Mouse (Mus musculus) right cerebral cortex, postnatal 10 days (tissue): ENCODE results near the gene Gmds.

Source experiments
- DNase-seq, 2 experiments: peaks; one replicate each; pipeline ENCODE4 v3.0.0; 2021; ENCODE audit warnings: low spot score in 2 of 2

Gmds gene

GRCm38 (mm10) chr13:32026226-32026975 lies 312.1 kb downstream of the Gmds start:
- no peak for DNase-seq

GRCm38 (mm10) chr13:32024822-32025221 lies 313.7 kb downstream of the Gmds start:
- DNase-seq: no peak

GRCm38 (mm10) chr13:32020455-32021249 lies 317.9 kb downstream of the Gmds start:
- DNase-seq: no peak

GRCm38 (mm10) chr13:32019256-32019620 lies 319.3 kb downstream of the Gmds start:
- no peak for DNase-seq

GRCm38 (mm10) chr13:32018518-32019255 lies 319.9 kb downstream of the Gmds start:
- DNase-seq: peak; percentile 64 to 69

GRCm38 (mm10) chr13:32008802-32009201 lies 329.7 kb downstream of the Gmds start:
- no peak for DNase-seq

- DNase-seq: no peak
Measured at GRCm38 (mm10) chr13:32008116-32008641, 330.4 kb downstream of the Gmds start.

- no peak for DNase-seq
Measured at GRCm38 (mm10) chr13:31993391-31993790, 345.1 kb downstream of the Gmds start.

- no peak for DNase-seq
Measured at GRCm38 (mm10) chr13:31992409-31993201, 345.9 kb downstream of the Gmds start.

GRCm38 (mm10) chr13:31981198-31981597 lies 357.3 kb downstream of the Gmds start:
- DNase-seq: no peak

GRCm38 (mm10) chr13:31978126-31978525 lies 360.4 kb downstream of the Gmds start:
- DNase-seq: no peak

GRCm38 (mm10) chr13:31974751-31975479 lies 363.6 kb downstream of the Gmds start:
- DNase-seq: no peak

- no peak for DNase-seq
Measured at GRCm38 (mm10) chr13:31971040-31971501, 367.5 kb downstream of the Gmds start.

- DNase-seq: no peak
Measured at GRCm38 (mm10) chr13:31968272-31968671, 370.3 kb downstream of the Gmds start.

- no peak for DNase-seq
Measured at GRCm38 (mm10) chr13:31966931-31967532, 371.5 kb downstream of the Gmds start.

GRCm38 (mm10) chr13:31960514-31960913 lies 378.0 kb downstream of the Gmds start:
- DNase-seq: no peak

GRCm38 (mm10) chr13:31958346-31959335 lies 379.9 kb downstream of the Gmds start:
- DNase-seq: no peak

- no peak for DNase-seq
Measured at GRCm38 (mm10) chr13:31956584-31956983, 382.0 kb downstream of the Gmds start.

GRCm38 (mm10) chr13:31956112-31956511 lies 382.4 kb downstream of the Gmds start:
- no peak for DNase-seq
